Mouse (Mus musculus): ENCODE data around the gene Uqcc3.
A peak's percentile ranks its signal among the peaks of the same experiment; 100 is the strongest.
"Not testable (repeated sequence)": the region's sequence is repeated elsewhere in the genome, so short reads cannot be mapped to it uniquely, and the experiment has no call there.

Gene Uqcc3

DNA sequence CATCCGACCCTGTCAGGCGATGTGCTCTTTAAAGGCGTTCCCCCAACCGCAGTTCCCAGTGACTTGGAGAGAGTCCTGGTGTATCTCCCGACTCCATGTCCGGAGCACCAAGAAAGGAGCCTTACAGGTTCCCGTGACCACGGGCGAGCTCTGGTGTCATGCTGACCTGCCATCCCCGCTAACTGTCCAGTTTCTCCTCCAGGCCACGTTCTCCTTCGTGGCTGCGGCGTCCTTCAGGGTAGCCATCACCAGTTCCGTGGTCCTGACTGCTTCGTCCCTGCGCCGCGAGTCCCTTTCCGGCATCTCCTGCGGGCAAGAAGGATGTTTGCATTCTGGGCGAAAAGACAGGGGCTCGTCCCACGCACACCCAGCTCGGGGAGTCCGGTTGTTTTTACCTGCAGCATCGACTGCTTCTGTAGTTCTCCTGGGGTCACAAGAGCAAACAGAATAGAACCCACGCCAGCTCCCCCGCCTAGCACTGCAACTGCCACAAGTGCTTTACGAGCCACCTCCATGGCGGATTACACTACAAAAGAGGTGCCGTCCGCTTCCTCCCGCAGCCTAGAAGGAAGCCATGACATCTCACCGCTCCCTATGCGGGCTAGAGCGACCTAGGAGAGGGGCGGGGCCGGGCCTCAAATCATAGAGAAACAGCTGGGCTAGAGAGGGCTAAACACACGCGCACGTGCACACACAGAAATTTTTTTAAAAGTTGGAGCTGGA lies at the start of gene Uqcc3:
Gene Uqcc3, minus strand, starts transcription at position 613 of the 723 bp plus-strand sequence.
- DNase-seq (ENCODE audit: low spot score), result peak; percentile 82

DNA sequence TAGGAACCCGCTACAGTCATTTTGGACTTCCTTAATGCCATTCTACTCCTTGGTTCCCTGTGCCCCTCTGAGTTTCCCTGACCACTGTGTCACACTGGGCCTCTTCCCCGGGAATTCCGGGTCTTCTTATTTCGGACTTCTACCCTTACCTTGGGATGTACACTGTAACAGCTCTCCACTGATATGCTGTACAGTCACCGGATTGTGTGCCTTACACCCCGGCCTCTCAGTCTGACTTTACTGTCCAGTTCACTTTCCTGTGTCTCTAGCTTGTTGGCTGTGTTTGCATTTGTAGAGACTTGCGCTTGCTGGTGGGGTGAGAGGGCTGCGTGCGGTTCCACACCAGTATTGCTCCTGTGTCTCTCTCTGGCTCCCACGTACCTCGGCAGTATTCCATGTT lies 49.4 kb upstream of the Uqcc3 start:
- no peak for DNase-seq (ENCODE audit: low spot score)

DNA sequence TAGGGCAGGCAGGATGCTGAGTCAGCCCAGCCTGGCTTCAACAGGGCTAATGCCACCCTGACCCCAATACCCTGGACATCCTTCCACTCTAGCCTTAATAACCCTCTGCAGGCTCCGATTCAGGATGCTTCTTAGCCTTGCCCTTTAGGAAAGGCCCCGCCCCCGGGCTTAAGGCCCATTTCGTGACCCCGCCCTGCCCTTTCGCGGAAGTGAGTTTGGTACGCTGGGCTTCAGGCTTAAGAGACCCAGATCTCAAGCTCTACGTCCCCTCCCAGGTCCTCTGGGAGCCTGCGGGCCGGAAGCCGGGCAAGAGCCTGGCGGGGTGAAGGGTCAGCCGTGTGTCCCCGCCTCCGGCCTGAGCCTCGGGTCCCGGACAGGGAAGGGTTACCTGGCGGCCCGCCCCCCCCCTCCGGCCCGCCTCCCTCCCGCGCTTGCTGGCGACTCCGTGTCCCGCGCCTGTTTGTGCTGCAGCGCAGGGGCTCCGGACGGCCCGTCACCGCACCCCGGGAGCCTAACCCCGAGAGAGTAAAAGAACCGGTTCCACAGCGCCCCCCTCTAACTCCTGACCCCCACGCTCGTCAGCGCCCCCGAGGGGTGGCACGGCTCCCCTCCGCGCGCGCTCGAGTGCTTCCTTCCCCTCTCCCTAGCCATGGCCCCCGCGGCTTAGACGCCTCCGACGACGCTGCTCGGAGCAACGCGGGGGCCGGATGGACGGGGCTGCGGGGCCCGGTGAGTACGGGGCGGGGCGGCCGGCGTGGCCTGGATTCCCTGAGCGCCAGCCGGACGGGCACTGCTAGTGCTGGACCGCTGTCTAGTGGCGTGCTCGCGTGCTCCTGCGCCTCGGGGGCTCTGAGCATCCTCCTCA lies 48.7 kb upstream of the Uqcc3 start, which contains the start of the genes Rom1 and Eml3:
Gene Rom1, minus strand, starts transcription at position 133 of the 865 bp plus-strand sequence.
Gene Eml3, plus strand, starts transcription at position 329 of the 865 bp plus-strand sequence.
- peak; percentile 86 for DNase-seq (ENCODE audit: low spot score)

DNA sequence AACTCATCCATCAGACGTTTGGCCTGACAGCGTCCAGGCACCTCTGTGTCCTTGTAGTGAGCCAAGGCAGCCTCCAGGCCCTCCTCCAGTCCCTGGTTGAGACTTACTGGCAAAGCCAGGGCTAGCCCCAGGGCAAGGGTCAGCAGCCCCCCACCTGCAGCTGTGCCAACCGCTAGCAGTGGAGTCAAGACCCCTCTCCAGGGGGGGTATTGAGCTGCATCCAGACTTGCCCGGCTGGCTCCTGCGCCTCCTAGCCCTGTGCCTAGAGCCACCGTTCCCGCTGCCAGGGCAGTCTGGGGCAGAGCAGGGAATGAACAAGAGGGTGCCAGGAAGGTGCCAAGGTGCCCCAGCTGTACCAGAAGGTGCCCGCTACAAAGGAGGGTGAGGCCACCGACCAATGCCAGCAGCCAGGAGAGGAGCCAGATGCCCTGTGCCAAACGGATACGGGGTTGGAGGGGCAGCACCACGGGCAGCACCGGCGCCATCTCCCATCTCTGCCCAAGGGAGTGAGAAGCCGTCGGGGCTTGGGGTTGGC lies 48.0 kb upstream of the Uqcc3 start:
- peak; percentile 22 for DNase-seq (ENCODE audit: low spot score)

DNA sequence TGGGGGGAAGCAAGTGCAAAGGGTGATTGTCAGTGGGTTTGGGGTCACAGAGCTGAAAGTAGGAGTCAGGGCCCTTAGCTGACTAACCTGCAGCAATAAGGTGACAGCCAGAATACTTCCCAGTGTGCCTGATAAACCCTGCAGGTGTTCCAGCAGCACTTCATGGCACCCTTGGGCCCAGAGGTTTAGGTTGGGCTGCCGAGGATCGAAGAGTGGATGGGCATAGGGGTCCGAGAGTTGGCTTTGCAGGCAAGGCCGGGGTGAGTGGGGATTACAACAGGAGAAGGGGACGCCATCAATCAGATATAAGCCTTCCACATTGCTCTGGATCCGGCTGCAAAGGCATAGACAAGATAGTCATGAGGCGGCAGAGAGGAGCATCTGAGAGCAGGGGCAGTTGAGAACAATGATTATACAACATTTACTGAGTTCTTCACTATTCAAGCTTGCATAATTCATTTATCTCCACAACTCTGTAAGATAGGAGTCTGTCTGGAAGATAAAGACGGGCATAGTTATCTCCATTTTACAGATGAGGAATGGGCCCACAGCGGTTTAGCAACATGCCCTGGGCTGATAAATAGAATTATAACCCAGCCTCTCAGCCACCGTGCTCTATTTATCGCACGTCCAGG lies 47.3 kb upstream of the Uqcc3 start:
- no peak for DNase-seq (ENCODE audit: low spot score)

DNA sequence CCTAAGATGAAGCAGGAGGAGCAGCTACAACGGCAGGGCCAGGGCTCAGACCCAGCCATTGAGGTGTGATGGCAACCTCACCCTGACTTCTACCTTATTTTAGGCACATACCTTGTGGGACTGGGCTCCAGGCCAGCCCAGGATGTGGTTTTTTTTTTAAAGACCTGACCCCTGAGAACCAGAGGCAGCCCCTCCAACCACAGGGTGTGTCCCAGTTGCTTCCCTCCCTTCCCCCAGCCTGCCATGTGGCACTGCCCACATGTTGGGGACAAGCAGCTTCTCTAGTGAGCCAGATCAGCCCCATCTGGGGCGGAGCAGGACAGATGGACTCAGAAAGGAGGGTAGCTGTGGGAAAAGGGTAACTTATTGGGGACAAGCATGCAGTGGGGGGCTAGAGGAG lies 46.0 kb upstream of the Uqcc3 start:
- DNase-seq (ENCODE audit: low spot score), result no peak

DNA sequence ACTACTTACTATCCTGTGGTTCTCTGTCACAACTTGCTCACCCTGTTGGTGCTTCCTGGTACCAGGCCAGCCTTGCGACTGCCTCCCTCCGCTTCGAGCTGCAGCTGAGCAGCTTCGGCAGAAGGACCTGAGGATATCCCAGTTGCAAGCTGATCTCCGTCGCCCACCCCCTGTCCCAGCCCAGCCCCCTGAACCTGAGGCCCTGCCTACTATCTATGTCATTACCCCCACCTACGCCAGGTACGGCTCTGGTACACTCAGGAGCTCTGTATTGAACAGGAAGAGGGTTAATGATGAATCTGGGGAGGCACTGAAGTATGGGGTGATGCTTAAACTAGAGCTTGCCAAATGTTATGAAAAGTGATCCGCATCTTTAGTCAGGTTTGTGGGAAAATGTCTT lies 41.0 kb upstream of the Uqcc3 start:
- DNase-seq (ENCODE audit: low spot score), result no peak

DNA sequence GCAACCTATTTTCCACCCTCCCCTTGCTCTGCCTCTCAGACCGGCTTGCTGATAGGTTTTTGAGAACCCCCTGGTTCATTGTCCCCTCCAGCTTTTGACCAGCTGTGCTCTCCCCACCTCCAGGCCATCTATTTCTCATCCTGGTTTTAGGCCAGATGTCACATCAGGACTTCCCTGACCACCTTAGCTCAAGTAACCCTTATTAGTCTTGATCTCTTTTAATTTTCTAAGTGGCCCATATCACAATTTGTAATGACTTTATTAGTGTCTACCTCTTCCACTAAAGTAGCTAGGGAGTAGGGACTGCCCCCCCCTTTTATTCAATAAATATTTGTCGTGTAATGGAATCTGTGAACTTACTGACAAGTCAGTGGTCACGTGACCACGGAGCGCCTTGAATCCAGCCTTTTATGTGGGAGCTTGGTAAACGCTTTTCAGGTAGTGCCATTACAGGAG lies 40.1 kb upstream of the Uqcc3 start:
- DNase-seq (ENCODE audit: low spot score), result peak; percentile 45

DNA sequence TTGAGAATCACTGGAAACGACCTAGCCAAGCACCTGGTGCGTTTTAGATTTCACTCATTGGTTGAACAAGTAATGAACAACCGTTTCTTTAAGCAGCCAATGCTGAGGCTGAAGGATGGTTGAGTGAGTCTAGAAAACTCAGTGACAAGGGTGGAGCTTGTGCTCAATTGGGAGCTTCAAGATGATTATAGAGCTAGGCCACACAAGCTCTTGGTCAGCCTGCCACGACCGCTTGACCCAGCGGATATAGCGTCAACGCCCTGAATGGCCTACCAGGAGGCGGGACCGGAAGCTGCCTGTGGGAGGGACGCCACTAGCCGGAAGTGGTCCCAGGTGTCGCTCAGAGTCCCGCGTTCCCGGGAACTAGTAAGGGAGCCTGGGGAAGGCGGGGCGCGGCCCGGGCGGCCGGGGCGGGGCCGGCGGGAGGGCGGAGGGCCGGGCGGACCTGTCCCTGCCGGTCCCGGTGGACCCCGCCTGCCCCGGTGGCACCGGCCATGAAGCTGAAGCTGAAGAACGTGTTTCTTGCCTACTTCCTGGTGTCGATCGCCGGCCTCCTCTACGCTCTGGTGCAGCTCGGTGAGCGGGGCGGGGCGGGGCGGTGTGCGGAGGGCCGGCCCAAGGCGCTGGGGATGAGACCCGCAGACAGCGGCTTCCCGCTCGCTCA lies 39.5 kb upstream of the Uqcc3 start, which contains the start of gene B3gat3:
Gene B3gat3, plus strand, starts transcription at position 302 of the 664 bp plus-strand sequence.
- DNase-seq (ENCODE audit: low spot score), result peak; percentile 93

DNA sequence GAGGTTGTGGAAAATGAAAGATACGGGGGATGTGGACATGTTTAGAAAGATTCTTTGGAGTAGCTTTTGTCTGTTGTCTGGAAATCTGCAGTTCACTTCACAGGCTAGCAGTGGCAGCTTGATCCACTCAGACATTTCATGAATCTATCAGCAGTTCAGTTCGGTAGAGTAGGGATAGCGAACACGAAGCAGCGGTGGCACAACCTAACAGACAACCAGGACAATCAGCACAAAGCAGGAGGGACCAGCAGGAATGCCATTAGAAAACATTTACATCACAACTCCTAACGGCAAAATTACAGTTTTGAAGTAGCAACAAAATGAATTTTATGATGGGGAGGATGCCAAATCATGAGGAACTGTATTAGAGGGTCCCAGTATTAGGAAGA lies 39.0 kb upstream of the Uqcc3 start:
- no peak for DNase-seq (ENCODE audit: low spot score)

DNA sequence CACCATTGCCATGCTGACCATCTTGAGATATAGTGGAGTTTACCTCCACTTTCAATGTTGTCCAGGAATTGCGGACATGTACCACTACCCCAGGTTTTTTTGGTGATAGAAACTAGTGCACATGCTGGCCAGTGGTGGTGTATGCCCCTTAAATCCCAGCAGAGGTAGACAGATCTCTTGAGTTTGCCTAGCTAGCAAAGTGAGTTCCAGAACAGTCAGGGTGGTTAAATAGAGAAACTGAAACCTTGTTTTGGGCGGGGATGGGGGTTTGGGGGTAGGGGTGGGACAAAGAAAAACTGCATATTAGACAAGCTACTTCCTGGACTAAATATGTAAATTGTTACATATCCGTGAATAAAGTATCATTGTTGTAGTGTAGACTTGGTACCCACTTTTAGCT lies 38.3 kb upstream of the Uqcc3 start:
- no peak for DNase-seq (ENCODE audit: low spot score)

DNA sequence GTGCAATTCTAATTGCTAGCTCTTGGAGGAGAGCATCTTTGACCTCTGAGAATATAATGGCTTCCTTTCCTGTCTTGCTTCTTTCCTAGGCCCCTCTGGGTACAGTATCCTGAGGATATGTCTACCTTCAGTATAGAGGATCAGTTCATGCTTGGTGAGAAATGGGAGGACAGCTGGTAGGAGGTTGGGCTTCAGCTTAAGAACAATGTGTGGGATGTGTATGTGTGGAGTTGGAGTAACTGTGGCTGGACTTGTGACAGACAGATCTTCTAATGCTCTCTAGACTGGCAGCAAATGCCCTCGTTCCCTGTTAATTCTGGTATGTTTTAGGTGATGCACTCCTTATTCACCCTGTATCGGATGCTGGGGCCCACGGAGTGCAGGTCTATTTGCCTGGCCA lies 33.5 kb upstream of the Uqcc3 start:
- no peak for DNase-seq (ENCODE audit: low spot score)

DNA sequence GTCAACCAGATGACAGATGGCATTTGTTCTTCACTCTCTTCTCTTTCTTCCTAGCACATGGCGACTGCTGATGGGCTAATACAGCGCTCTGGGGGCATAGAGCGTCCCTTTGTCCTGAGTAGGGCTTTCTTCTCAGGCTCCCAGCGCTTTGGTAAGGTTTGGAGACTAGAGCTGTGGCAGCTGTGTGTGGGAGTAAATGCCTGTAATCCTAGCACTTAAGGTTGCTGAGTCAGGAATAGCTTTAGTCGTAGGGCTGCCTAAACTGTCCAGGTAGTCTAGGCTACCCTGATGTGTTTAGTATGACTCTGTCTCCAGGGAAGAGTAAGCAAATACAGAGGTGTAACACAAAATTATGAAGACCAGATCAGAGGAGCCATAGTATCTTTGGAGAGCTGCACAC lies 31.1 kb upstream of the Uqcc3 start:
- no peak for DNase-seq (ENCODE audit: low spot score)

DNA sequence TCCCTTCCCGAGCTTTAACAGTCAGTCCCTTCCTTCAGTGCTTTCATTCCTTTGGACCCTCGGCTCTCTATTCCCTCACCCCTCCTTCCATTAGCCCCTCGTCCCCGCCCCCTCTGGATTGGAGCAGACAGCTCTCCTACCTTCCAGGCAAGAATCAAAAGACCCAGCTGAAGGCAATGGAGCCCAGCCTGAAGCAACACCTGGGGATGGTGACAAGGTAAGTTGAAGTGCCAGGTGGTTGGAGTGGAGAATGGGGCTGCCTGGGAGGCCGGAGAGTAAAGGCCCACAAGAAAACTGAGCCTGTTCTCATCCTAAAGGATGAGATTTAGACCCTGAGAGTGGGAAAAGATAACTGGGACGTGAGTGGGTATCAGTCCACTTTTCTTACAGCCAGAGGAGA lies 27.8 kb upstream of the Uqcc3 start:
- no peak for DNase-seq (ENCODE audit: low spot score)

DNA sequence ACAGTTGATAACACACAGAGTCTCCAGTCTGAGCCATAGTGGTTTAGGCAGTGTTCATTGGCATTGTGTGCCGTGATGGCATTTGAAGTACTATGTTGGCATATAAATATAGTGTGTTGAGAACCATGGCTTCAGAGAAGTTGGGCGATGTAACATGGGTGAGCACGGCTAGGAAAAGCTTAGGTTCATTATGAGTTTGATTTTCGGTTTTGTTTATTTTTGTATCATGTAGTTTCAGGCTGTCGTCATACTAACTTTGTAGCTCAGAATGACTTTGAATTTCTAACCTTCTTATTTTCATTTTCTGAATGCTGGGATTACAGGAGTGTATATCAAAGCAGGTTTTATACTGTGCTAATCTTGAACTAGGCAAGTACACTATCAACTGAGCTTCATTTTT lies 22.7 kb upstream of the Uqcc3 start:
- DNase-seq (ENCODE audit: low spot score), result no peak

DNA sequence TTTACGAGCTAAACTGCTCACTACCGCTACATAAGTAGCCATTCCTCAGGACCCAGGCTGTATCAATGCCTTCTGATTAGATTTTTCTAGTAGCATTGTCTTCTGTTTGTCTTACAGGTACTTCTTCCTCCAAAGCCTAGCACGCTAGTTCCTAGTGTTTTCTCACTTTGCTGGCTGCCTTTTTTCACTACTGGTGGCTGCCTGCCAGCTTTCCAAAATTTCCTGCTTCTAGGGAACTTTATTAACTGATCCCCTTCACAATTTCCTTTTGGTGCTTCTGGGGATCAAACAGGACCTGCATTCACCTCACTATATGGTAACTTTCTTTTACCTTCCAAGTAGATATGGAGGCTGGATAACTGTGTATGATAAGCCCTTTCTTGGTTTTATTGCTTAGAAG lies 18.4 kb upstream of the Uqcc3 start:
- DNase-seq (ENCODE audit: low spot score), result no peak

DNA sequence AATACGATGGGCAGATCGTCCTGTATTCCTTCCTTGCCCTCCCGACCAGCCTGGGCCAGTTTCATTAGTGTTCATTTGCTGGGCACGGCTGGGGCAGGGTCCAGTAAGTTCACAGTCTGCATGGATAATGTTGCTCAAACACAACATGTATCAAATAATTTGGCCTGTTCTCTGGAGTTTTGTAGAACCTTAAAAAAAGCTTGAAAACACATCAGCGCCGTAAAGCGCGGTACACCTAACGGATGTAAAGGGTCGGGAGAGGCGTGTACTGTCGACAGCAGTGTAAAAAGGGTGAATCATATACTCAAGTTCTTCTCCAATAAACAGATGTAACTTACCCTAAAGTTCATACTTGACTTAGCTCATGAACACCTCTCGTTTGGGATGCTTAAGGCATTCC lies 17.9 kb upstream of the Uqcc3 start:
- DNase-seq (ENCODE audit: low spot score), result no peak

DNA sequence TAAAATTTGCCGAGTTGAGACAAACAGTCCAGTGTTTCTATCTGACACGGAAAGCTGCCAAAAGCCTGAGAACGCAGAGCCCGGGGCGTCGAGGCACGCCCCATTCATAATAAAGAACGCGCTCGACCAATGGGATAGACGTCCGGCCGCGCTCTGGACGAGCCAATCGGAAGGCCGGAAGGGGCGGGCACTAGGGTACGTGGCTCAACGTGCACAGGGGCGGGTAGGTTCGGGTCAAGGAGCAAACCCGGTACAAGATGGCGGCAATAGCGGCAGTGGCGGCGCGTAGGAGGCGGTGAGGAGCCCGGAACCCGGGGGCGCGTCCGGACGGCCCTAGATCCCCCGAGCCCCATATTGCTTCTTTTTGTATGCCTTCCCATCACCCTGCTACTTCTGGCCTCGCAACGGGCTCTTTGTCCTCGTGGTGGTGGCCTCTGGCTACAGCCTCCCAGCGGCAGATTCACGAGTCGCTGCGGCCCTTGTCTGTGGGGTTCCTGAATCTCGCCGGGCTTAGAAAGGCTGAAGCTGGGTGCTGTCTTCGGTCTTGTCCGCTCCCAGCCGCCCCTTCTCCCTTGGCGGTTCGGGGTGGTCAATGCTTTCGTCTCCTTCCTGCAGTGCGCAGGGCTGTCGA lies 17.3 kb upstream of the Uqcc3 start, which contains the start of gene Ganab:
Gene Ganab, plus strand, starts transcription at position 207 of the 631 bp plus-strand sequence.
- DNase-seq (ENCODE audit: low spot score), result peak; percentile 94

DNA sequence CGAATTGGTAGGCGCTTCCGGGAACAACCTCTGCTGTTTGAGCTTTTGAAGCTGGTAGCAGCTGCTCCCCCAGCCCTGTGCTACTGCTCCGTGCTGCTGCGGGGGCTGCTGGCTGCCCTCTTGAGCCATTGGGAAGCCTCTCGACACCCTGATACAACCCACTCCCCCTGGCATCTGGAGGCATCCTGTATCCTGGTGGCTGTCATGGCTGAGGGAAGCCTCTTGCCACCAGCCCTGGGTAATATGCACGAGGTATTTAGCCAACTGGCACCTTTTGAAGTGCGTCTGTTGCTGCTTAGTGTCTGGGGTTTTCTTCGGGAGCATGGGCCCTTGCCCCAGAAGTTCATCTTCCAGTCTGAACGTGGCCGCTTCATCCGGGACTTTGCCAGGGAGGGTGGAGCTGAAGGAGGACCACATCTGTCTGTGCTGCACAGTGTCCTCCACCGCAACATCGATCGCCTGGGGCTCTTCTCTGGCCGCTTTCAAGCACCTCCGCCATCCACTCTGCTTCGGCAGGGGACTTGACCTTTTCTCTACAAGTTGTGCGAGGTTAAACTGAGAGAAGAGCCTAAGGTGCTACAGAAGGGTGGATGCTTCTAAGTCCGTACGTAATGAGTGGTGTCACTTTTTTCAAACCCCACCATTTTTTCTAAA lies 16.6 kb upstream of the Uqcc3 start:
- DNase-seq (ENCODE audit: low spot score), result peak; percentile 62

DNA sequence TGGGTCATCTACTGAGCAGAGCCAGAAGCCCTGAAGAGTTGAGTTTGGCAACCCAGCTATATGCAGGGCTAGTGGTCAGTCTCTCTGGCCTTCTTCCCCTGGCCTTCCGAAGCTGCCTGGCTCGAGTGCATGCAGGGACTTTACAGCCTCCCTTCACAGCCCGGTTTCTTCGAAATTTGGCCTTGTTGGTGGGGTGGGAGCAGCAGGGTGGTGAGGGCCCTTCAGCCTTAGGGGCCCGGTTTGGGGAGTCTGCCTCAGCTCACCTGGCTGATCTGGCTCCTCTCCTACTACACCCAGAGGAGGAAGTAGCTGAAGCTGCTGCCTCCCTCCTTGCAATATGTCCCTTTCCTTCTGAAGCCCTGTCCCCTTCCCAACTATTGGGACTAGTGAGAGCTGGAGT lies 15.5 kb upstream of the Uqcc3 start:
- DNase-seq (ENCODE audit: low spot score), result not testable (repeated sequence)

Measured in MN1 (cell line).